In the genomic region with DNA sequence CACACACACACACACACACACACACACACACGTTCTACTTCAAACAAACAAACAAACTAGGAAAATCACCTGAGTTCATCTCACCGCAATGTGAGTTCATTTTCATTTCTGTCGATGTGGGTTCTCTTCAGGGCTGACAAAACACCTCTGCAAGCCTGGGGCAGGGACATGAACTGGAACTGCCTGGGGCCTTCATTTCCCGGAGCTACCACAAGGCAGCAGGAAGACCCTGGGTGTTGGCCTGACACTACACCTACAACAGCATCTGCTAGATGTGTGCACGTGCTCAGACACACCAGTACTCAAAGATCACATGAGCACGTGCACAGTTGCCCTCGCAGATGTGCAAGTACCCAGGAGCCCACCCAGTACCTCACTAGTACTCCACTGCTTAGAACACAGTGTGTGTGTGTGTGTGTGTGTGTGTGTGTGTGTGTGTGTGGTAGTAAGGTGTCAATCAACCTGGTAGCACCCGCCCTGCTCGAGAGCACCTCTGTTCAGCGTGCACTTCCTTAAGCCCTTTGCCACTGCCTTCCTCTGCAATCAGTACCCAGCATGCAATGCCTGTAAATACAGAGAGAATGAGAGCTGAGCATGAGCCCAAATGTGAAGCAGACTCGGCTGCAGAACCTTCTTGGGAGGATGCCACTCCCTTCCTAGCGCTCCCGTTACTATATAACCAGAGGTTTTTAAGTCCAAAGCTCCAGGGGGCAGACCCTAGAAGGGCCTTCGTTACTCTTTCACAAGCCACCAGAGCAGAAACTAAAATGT, we compare ENCODE assay signal across 11 mouse cellular contexts. TPM values are rescaled to one million over a fixed set of nuclear protein-coding genes. Genes with fewer than 3 reads are reported as not detected.
DNase-seq lines count a peak whose midpoint lies in the region; ATAC-seq and TF ChIP-seq lines count a peak whose summit lies in the region.
"Had no signal": no experiment of that assay in that cellular context is flagged by ENCODE, and none has a peak within 500 bp of the region (broad histone marks: within the 10 kb centered on the region; RNA-seq: fewer than 3 reads in every experiment).

No protein-coding gene starts in this region.

- H3K27ac ChIP-seq in lung, postnatal 0 days (ENCODE audit: low read length), result no peak overlapping the region
- H3K27ac ChIP-seq in kidney, embryonic 14.5 days (ENCODE audit: low read depth, low read length), result peak overlapping the region; percentile 59; the same call in 1 of the 2 replicates
- H3K27ac ChIP-seq: neural tube, embryonic 12.5 days had no signal

- WGBS in lung, postnatal 0 days, result 72% methylated on average over 14 of the region's 14 CpGs
- WGBS in kidney, embryonic 14.5 days, result 60% methylated on average over 14 of the region's 14 CpGs

- no peaks in the 10 kb centered on the region for H3K4me1 ChIP-seq in lung, postnatal 0 days (ENCODE audit: insufficient read depth, low read depth, low read length)
- H3K4me1 ChIP-seq in kidney, embryonic 14.5 days (ENCODE audit: control insufficient read depth, insufficient read depth, low read length), result peaks cover 7% of the 10 kb centered on the region
- H3K4me1 ChIP-seq: neural tube, embryonic 12.5 days had no signal

- no peaks in the 10 kb centered on the region for H3K27me3 ChIP-seq in lung, postnatal 0 days (replicated peaks; ENCODE audit: insufficient read depth, low read length)
- no peaks in the 10 kb centered on the region for H3K27me3 ChIP-seq in kidney, embryonic 14.5 days (ENCODE audit: control insufficient read depth, insufficient read depth, low read length)
- H3K27me3 ChIP-seq: neural tube, embryonic 12.5 days had no signal

- no peak for TF ChIP-seq EP300 in lung, postnatal 0 days (IDR thresholded peaks at IDR 0.05)

- peak; percentile 9; the same call in 1 of the 2 replicates for ATAC-seq in lung, postnatal 0 days
- ATAC-seq in kidney, embryonic 14.5 days (ENCODE audit: low FRiP score, low TSS enrichment), result peak; percentile 63
- peak; percentile 63 for ATAC-seq in neutrophil, adult 5-6 weeks (ENCODE audit: extremely low read depth, insufficient number of reproducible peaks, low FRiP score, poor library complexity, severe bottlenecking)

- no peak overlapping the region for H3K4me3 ChIP-seq in lung, postnatal 0 days (ENCODE audit: low read depth, low read length)
- H3K4me3 ChIP-seq in kidney, embryonic 14.5 days (ENCODE audit: low read length), result no peak overlapping the region
- H3K4me3 ChIP-seq: neural tube, embryonic 12.5 days had no signal

- H3K4me2 ChIP-seq in lung, postnatal 0 days (replicated peaks; ENCODE audit: low read depth, low read length), result no peak overlapping the region
- no peak overlapping the region for H3K4me2 ChIP-seq in kidney, embryonic 14.5 days (replicated peaks; ENCODE audit: low read depth, low read length)
- H3K4me2 ChIP-seq: lung, embryonic 14.5 days; neural tube, embryonic 12.5 days had no signal

- no peak overlapping the region for H3K9ac ChIP-seq in lung, postnatal 0 days (replicated peaks; ENCODE audit: low read depth)
- no peak overlapping the region for H3K9ac ChIP-seq in kidney, embryonic 14.5 days (ENCODE audit: low read depth, low read length)
- H3K9ac ChIP-seq: lung, embryonic 14.5 days; neural tube, embryonic 12.5 days had no signal

- no peak for TF ChIP-seq CTCF in lung, postnatal 0 days (IDR thresholded peaks at IDR 0.05)

- no peaks in the 10 kb centered on the region for H3K9me3 ChIP-seq in lung, postnatal 0 days (ENCODE audit: low read length)
- no peaks in the 10 kb centered on the region for H3K9me3 ChIP-seq in kidney, embryonic 14.5 days (ENCODE audit: control insufficient read depth, low read length)
- H3K9me3 ChIP-seq: neural tube, embryonic 12.5 days had no signal

- no peak for DNase-seq in lung, postnatal 0 days (ENCODE audit: low spot score)
- DNase-seq in lung, postnatal 25 days (ENCODE audit: low spot score), result no peak
- DNase-seq in ovary, postnatal 14 days (ENCODE audit: low spot score), result no peak
- no peak for DNase-seq in left cerebral cortex, postnatal 10 days (ENCODE audit: extremely low spot score in 1 of 2, low spot score in 2 of 2)
- DNase-seq in left cerebral cortex, postnatal 14 days (ENCODE audit: low spot score in 2 of 2), result no peak
- DNase-seq in gastrocnemius, postnatal 36 days, result no peak
- DNase-seq: cerebellum, adult 11-12 months; lung, embryonic 14.5 days had no signal

- intact Hi-C loops in left cerebral cortex, postnatal 10 days (cut with DNase I), result no loop called here
- intact Hi-C loops in left cerebral cortex, postnatal 14 days (cut with DNase I), result no loop called here
- intact Hi-C loops in gastrocnemius, postnatal 36 days (cut with DNase I), result no loop called here

- H3K36me3 ChIP-seq in lung, postnatal 0 days (ENCODE audit: insufficient read depth, low read length), result no peaks in the 10 kb centered on the region
- H3K36me3 ChIP-seq in kidney, embryonic 14.5 days (ENCODE audit: control insufficient read depth, insufficient read depth, low read length), result no peaks in the 10 kb centered on the region
- H3K36me3 ChIP-seq: neural tube, embryonic 12.5 days had no signal

RNA-seq across cellular contexts. Expression of gene Sema4d, which starts 25.4 kb away (rescaled TPM):
- 4.9 and 5.7 TPM in 2 replicates for polyA plus RNA-seq in lung, postnatal 0 days (2015; fragmentation: Nextera tagmentation; extraction: Ambion mirVana)
- 11.3 and 20.2 TPM in 2 replicates for polyA plus RNA-seq in kidney, embryonic 14.5 days (2014; fragmentation: Nextera tagmentation; extraction: Ambion mirVana)
- total RNA-seq in neutrophil, adult 5-6 weeks (2017), result 125 and 131 TPM in 2 replicates
- total RNA-seq in left cerebral cortex, postnatal 10 days (2021), result 10 to 100 TPM; 66.1 to 77.0 TPM
- 100 to 1,000 TPM in 1 of 2 experiments, 10 to 100 TPM in 1; 93.1 to 112 TPM for total RNA-seq in left cerebral cortex, postnatal 14 days (2021)
- 100 to 1,000 TPM; 123 to 134 TPM for total RNA-seq in gastrocnemius, postnatal 36 days (2021)

Comparison
In these comparisons a context has a peak if more than half of its experiments do, and no peak if none do; other contexts are left out.
1. ATAC-seq: peak in every context shown above with its lines; median percentile 63 in kidney, embryonic 14.5 days; 63 in neutrophil, adult 5-6 weeks; 9 in lung, postnatal 0 days.